Mouse (Mus musculus): ENCODE measurements around the gene Clstn2. TPM values are rescaled to one million over a fixed set of nuclear protein-coding genes. Genes with fewer than 3 reads are reported as not detected.

The Clstn2 gene
- polyA plus RNA-seq, 1 experiment from 2014 or later = 0.82 TPM

DNA sequence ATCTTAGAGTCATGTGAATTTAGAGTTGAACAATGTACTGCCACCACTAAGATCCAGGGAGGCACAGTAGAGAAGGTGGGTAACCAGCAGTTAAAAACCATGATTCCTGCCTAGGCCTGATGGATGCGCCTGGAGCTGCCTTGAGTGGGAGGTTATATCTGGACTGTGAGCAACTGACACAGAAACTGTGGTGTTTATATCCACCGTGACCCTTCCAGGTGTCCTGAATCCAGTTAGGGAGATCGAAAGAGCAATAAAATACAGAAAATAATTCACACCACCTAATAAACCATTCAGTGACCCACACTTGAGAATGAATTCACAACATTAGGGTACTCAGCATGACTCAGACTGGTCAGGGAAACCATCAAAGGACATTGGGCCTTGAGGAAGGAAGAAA lies 141.6 kb downstream of the Clstn2 start:
- no peak overlapping the region for H3K9ac ChIP-seq (ENCODE audit: low read length)
- H3K4me1 ChIP-seq (replicated peaks; ENCODE audit: control insufficient read depth, insufficient read depth) = no peaks in the 10 kb centered on the region
- DNase-seq (ENCODE audit: low spot score) (no peak), ATAC-seq (ENCODE audit: low FRiP score, low TSS enrichment) (no peak)
- H3K9me3 ChIP-seq (ENCODE audit: control insufficient read depth, low read length) = no peaks in the 10 kb centered on the region
- no peaks in the 10 kb centered on the region for H3K36me3 ChIP-seq (ENCODE audit: control insufficient read depth, insufficient read depth, low read length)
- no peaks in the 10 kb centered on the region for H3K27me3 ChIP-seq (ENCODE audit: control insufficient read depth, insufficient read depth, low read length)
- TF ChIP-seq CTCF (IDR thresholded peaks at IDR 0.05; ENCODE audit: low read depth) (no peak), EP300 (optimal IDR thresholded peaks at IDR 0.05) (no peak)
- H3K27ac ChIP-seq (replicated peaks) = no peak overlapping the region
- WGBS = 67% methylated on average over 3 of the region's 3 CpGs
- H3K4me3 ChIP-seq (ENCODE audit: low read depth, low read length) = no peak overlapping the region
- no peak overlapping the region for H3K4me2 ChIP-seq (replicated peaks; ENCODE audit: low read depth)

DNA sequence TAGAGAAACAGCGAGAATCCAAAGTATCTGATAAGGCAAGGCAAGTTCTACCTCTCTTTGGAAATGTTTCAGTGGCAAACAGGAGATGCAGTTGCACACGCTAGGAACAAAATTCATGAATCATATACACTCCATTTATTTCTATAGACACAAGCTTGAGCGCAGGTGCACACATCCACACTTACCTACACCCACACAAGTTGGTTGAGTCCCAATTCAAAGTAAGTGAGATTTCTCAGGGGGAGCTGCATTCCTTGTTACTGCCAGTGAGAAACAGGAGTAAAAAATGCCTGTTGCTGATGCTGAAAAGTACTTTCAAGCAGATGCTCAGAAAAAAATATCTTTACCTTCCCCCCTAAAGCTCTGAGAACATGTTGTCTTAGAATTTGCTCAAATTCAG lies 149.6 kb downstream of the Clstn2 start:
- Histone ChIP-seq H3K4me3 (ENCODE audit: low read depth, low read length) (no peak overlapping the region), H3K36me3 (ENCODE audit: control insufficient read depth, insufficient read depth, low read length) (no peaks in the 10 kb centered on the region), H3K4me2 (replicated peaks; ENCODE audit: low read depth) (no peak overlapping the region), H3K9ac (ENCODE audit: low read length) (no peak overlapping the region), H3K9me3 (ENCODE audit: control insufficient read depth, low read length) (no peaks in the 10 kb centered on the region), H3K4me1 (replicated peaks; ENCODE audit: control insufficient read depth, insufficient read depth) (no peaks in the 10 kb centered on the region), H3K27ac (replicated peaks) (no peak overlapping the region), H3K27me3 (ENCODE audit: control insufficient read depth, insufficient read depth, low read length) (no peaks in the 10 kb centered on the region)
- ATAC-seq (ENCODE audit: low FRiP score, low TSS enrichment) (no peak), DNase-seq (ENCODE audit: low spot score) (no peak)
- WGBS = 82% methylated on average over 3 of the region's 3 CpGs
- TF ChIP-seq CTCF (IDR thresholded peaks at IDR 0.05; ENCODE audit: low read depth) (no peak), EP300 (optimal IDR thresholded peaks at IDR 0.05) (no peak)

DNA sequence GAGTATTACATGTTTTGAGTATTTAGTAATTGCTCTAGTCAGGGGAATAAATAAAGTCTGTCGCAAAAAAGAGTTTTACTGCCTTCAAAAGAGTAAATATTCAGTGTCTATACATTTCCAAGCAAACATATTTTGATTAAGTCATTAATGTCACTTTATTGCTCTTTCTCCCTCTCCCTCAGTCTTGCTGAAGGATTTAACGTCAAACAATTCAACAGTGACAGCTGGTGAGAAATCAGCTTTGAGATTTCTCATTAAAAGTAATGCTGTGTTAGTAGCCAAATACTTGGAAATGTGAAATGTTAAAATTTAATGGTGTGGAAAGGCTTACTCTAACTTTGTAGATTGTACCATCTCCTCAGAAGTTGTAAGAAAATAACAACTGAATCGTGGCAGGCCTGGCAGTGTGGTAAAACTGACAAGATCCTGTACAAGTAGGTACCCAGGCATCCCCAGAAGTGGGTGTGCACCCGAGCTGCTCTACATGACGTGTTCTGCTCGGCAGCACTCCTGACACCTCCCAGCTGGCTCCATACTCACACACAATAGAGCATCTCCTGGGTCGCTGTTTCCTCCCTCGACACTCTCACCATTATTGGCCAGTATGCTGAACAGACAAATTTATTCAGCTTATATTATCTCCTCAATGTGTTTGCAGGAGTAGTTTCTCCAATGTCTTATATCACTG lies 165.8 kb downstream of the Clstn2 start:
- no peak overlapping the region for H3K9ac ChIP-seq (ENCODE audit: low read length)
- no peak overlapping the region for H3K4me3 ChIP-seq (ENCODE audit: low read depth, low read length)
- H3K27ac ChIP-seq (replicated peaks) = no peak overlapping the region
- H3K36me3 ChIP-seq (ENCODE audit: control insufficient read depth, insufficient read depth, low read length) = no peaks in the 10 kb centered on the region
- no peak for TF ChIP-seq CTCF (IDR thresholded peaks at IDR 0.05; ENCODE audit: low read depth)
- TF ChIP-seq EP300 (optimal IDR thresholded peaks at IDR 0.05) = no peak
- H3K27me3 ChIP-seq (ENCODE audit: control insufficient read depth, insufficient read depth, low read length) = no peaks in the 10 kb centered on the region
- DNase-seq (ENCODE audit: low spot score) (no peak), ATAC-seq (ENCODE audit: low FRiP score, low TSS enrichment) (no peak)
- no peak overlapping the region for H3K4me2 ChIP-seq (replicated peaks; ENCODE audit: low read depth)
- WGBS = 50% methylated on average over 8 of the region's 8 CpGs
- no peaks in the 10 kb centered on the region for H3K9me3 ChIP-seq (ENCODE audit: control insufficient read depth, low read length)
- H3K4me1 ChIP-seq (replicated peaks; ENCODE audit: control insufficient read depth, insufficient read depth) = no peaks in the 10 kb centered on the region

DNA sequence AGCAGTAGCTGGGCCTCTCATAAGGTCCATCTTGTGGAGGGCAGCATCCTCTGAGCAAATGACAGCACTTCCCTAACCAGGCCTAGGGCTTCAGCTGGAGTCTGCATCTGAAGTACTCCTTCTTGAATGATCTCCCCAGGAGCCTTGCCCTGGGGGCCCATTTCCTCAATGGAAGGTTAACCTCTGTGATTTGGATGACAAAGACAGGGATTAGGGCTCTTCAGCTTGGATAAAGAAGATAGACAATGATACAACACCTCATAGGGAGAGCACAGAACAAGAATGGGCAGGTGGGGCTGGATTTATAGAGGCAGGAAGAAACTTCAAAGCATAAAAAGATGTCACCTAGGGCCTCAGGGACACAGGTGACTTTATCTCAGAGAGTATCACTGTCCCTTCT lies 180.1 kb downstream of the Clstn2 start:
- TF ChIP-seq CTCF (IDR thresholded peaks at IDR 0.05; ENCODE audit: low read depth) = no peak
- TF ChIP-seq EP300 (optimal IDR thresholded peaks at IDR 0.05) = no peak
- ATAC-seq (ENCODE audit: low FRiP score, low TSS enrichment) (no peak), DNase-seq (ENCODE audit: low spot score) (no peak)
- Histone ChIP-seq H3K9ac (ENCODE audit: low read length) (no peak overlapping the region), H3K4me2 (replicated peaks; ENCODE audit: low read depth) (no peak overlapping the region), H3K27ac (replicated peaks) (no peak overlapping the region), H3K27me3 (ENCODE audit: control insufficient read depth, insufficient read depth, low read length) (no peaks in the 10 kb centered on the region), H3K4me1 (replicated peaks; ENCODE audit: control insufficient read depth, insufficient read depth) (no peaks in the 10 kb centered on the region), H3K4me3 (ENCODE audit: low read depth, low read length) (no peak overlapping the region), H3K9me3 (ENCODE audit: control insufficient read depth, low read length) (no peaks in the 10 kb centered on the region), H3K36me3 (ENCODE audit: control insufficient read depth, insufficient read depth, low read length) (no peaks in the 10 kb centered on the region)

DNA sequence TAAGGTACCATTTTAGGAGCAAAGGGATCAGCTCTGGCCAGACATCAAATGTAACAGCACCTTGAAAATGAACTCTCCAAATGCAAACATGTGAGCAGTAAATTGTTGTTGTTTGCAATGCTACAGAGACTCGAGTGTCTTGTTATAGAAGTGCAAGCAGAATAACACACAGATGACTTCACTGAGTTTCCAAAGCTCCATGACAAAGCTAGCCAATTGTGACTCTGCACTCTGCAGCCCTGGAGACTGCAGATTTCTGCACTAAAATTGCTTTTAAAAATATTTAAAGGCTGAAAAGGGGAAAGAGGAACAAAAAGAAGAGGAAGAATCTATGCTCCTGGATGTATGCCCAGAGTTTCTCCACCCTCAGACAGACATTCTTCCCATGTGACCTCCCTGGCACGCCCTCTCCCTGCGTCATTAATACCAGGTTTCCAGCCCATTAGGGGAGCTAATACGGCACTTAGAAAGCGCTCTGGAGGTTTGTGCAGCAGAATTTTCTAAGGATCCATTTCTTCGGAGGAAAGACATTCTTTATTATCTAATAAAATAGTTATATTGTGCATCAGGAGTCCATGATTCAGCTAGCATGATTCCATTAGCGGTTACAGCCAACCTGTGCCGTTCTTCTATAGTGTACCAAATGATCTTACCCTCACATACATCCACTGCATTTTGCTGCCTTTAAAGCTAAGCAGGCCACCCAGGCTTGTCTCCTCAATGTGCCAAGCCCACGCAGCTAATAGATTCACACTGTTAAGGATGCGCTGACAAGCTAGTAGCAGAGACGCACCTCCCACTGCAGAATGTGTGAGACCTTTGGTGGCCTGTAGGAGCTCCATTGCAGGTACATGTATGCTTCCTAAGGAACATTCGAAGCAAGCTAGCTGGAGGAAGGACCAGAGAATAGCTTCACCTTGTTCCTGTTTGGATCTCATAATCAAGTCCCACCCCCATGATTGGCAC lies 184.8 kb downstream of the Clstn2 start:
- no peaks in the 10 kb centered on the region for H3K4me1 ChIP-seq (replicated peaks; ENCODE audit: control insufficient read depth, insufficient read depth)
- H3K4me2 ChIP-seq (replicated peaks; ENCODE audit: low read depth) = no peak overlapping the region
- H3K27ac ChIP-seq (replicated peaks) = no peak overlapping the region
- WGBS = 63% methylated on average over 12 of the region's 12 CpGs
- no peaks in the 10 kb centered on the region for H3K27me3 ChIP-seq (ENCODE audit: control insufficient read depth, insufficient read depth, low read length)
- H3K9ac ChIP-seq (ENCODE audit: low read length) = no peak overlapping the region
- ATAC-seq (ENCODE audit: low FRiP score, low TSS enrichment) = no peak
- H3K36me3 ChIP-seq (ENCODE audit: control insufficient read depth, insufficient read depth, low read length) = no peaks in the 10 kb centered on the region
- H3K9me3 ChIP-seq (ENCODE audit: control insufficient read depth, low read length) = no peaks in the 10 kb centered on the region
- TF ChIP-seq CTCF (IDR thresholded peaks at IDR 0.05; ENCODE audit: low read depth) (no peak), EP300 (optimal IDR thresholded peaks at IDR 0.05) (no peak)
- DNase-seq (ENCODE audit: low spot score) = no peak
- no peak overlapping the region for H3K4me3 ChIP-seq (ENCODE audit: low read depth, low read length)

DNA sequence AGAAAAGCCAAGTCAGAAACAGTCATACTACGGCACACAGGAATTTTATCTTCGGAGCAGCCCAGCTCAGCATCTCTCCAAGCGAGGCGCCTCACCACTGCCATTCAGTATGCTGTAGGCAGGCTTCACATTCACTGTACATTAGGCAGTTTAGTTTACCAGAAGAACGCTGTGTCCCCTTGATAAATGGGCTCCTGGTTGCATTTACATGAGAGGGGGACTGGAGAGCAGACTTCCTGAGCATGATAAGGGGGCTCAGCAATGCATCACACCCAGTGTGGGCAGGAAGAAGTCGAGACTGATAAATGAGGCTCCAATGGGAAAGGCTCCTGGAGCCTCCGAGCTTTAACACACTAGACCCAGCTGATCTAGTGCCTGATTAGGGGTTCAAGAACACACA lies 190.9 kb downstream of the Clstn2 start:
- ATAC-seq (ENCODE audit: low FRiP score, low TSS enrichment) (no peak), DNase-seq (ENCODE audit: low spot score) (no peak)
- Histone ChIP-seq H3K27me3 (ENCODE audit: control insufficient read depth, insufficient read depth, low read length) (no peaks in the 10 kb centered on the region), H3K4me3 (ENCODE audit: low read depth, low read length) (no peak overlapping the region), H3K9me3 (ENCODE audit: control insufficient read depth, low read length) (no peaks in the 10 kb centered on the region), H3K4me2 (replicated peaks; ENCODE audit: low read depth) (no peak overlapping the region), H3K9ac (ENCODE audit: low read length) (no peak overlapping the region), H3K4me1 (replicated peaks; ENCODE audit: control insufficient read depth, insufficient read depth) (no peaks in the 10 kb centered on the region), H3K36me3 (ENCODE audit: control insufficient read depth, insufficient read depth, low read length) (no peaks in the 10 kb centered on the region), H3K27ac (replicated peaks) (no peak overlapping the region)
- TF ChIP-seq CTCF (IDR thresholded peaks at IDR 0.05; ENCODE audit: low read depth) = no peak
- no peak for TF ChIP-seq EP300 (optimal IDR thresholded peaks at IDR 0.05)
- 46% methylated on average over 7 of the region's 7 CpGs for WGBS

Data from stomach, postnatal 0 days (tissue).